Mouse (Mus musculus) testis, adult 2 months (tissue): ENCODE measurements around the gene Nfe2l3. TPM values are rescaled to one million over a fixed set of nuclear protein-coding genes. Genes with fewer than 3 reads are reported as not detected.
"Not testable (repeated sequence)": the region's sequence is repeated elsewhere in the genome, so short reads cannot be mapped to it uniquely, and the experiment has no call there.

Source experiments
- H3K27ac ChIP-seq: fragments of 200-500 bp; 2 replicates; pipeline ENCODE4 v1.5.1; 2012; ENCODE audit warnings: low read depth, low read length; ENCODE audit not compliant: control insufficient read depth, insufficient read depth
- H3K27me3 ChIP-seq: fragments of 200-500 bp; 2 replicates; pipeline ENCODE4 v1.6.1; 2012; ENCODE audit warnings: mild to moderate bottlenecking, low read length, moderate library complexity; ENCODE audit not compliant: control insufficient read depth, insufficient read depth
- H3K36me3 ChIP-seq: fragments of 200-500 bp; 2 replicates; pipeline ENCODE4 v1.6.1; 2012; ENCODE audit warnings: mild to moderate bottlenecking, low read length; ENCODE audit not compliant: control insufficient read depth, insufficient read depth
- H3K4me1 ChIP-seq: fragments of 200-500 bp; 2 replicates; pipeline ENCODE4 v1.6.1; 2012; ENCODE audit warnings: low read length; ENCODE audit not compliant: control insufficient read depth, insufficient read depth
- H3K4me3 ChIP-seq: fragments of 200-500 bp; 2 replicates; pipeline ENCODE4 v1.5.1; 2012; ENCODE audit warnings: low read depth, mild to moderate bottlenecking, low read length, moderate library complexity, mixed read lengths; ENCODE audit not compliant: control insufficient read depth
- CTCF ChIP-seq: fragments of 200-500 bp; IDR thresholded peaks from 2 replicates; pipeline ENCODE4 v1.5.1; 2012; ENCODE audit warnings: low read depth, mild to moderate bottlenecking, inconsistent platforms, low read length, moderate library complexity; ENCODE audit not compliant: control insufficient read depth, insufficient read depth, insufficient replicate concordance
- POLR2A ChIP-seq: fragments of 200-500 bp; IDR thresholded peaks from 2 replicates; pipeline ENCODE4 v1.6.1; 2012; ENCODE audit warnings: low read depth, mild to moderate bottlenecking, inconsistent platforms, low read length, moderate library complexity; ENCODE audit not compliant: control insufficient read depth
- polyA plus RNA-seq: library from polyadenylated mRNA; depleted of rRNA; stranded (reverse); fragments of >200 nt; gene quantifications from 2 replicates; pipeline ENCODE4 v1.2.3, GENCODE M21; 2012

The Nfe2l3 gene
- polyA plus RNA-seq, 1 experiment = 1.1 TPM

- no peak overlapping the region for H3K27ac ChIP-seq
- no peak for TF ChIP-seq CTCF
- no peak for TF ChIP-seq POLR2A
- peaks cover 3% of the 10 kb centered on the region for H3K36me3 ChIP-seq
- no peaks in the 10 kb centered on the region for H3K27me3 ChIP-seq
- H3K4me3 ChIP-seq = no peak overlapping the region
- peaks cover 2% of the 10 kb centered on the region; the same call in 1 of the 2 replicates for H3K4me1 ChIP-seq
Measured at GRCm38 (mm10) chr6:51471782-51472181, 39.3 kb downstream of the Nfe2l3 start.

DNA sequence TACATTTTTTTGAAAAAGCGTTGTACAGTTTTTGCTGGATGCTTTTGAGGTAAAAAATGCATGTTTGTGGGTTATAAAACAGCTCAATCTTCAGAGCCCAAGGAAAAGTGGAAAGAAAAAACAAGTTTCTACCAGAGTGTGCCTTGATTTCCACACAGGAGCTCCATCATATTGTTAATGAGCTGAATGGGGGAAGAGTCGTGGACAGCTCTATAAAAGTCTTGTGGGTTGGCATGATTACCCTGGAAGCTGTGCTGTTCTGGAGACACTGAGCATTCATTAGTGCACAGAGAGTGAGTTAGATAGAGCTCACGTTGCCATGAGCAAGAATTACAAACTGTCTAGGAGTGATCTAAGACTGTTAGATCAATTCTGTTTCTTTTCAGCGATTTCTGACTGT is 39.7 kb downstream of the Nfe2l3 start:
- Histone ChIP-seq H3K4me3 (no peak overlapping the region), H3K27ac (no peak overlapping the region), H3K4me1 (peaks cover 2% of the 10 kb centered on the region; the same call in 1 of the 2 replicates), H3K27me3 (no peaks in the 10 kb centered on the region), H3K36me3 (peaks cover 3% of the 10 kb centered on the region)
- no peak for TF ChIP-seq CTCF
- TF ChIP-seq POLR2A = no peak

DNA sequence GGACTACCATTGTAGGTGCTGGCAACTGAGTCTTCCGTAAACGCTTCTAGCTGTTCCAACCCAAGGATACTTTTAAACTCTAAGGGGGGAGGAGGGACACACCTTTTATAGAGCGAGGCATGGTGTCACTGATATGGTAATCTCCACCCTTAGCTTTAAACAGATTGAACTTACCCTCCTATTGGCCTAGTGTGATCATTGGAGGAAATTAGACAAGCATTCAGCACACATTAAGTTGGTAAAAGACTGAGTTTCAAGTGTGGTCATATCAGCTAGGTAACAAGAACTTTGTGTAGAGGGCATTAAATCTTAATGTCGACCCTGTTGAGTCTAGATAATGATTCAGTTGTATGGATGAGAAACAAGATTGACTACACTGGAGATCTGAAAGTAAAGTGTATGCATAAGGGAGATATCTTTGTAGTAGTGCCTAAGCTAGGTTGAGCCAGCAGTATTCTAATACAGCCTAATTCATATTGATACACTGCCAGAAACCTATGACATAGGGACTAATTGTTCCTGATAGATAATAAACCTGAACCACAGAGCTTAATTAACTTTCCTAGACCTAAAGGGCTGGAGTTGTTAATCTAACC is 46.8 kb downstream of the Nfe2l3 start:
- no peak overlapping the region for H3K27ac ChIP-seq
- no peak for TF ChIP-seq POLR2A
- no peak for TF ChIP-seq CTCF
- no peaks in the 10 kb centered on the region; the same call in 1 of the 2 replicates for H3K36me3 ChIP-seq
- H3K27me3 ChIP-seq = no peaks in the 10 kb centered on the region
- H3K4me1 ChIP-seq = no peaks in the 10 kb centered on the region
- no peak overlapping the region for H3K4me3 ChIP-seq

DNA sequence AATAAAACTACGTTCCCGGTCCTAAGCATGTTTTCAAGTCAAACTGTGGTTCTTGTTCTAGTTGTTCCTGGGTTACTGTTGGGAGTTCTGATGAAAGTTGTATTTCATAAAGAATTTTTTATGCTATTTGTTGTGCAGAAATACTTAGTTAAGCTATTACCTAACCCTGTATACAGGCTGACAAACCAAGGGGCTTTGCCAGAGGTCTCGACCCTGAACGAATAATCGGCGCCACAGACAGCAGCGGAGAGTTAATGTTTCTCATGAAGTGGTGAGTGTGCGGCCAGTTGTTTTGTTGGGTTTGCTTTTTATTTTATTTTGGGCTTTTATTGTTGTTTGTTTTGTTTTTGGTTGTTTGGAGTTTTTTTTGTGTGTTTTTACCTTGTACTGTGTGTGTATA is 49.1 kb downstream of the Nfe2l3 start:
- no peaks in the 10 kb centered on the region for H3K4me1 ChIP-seq
- H3K4me3 ChIP-seq = no peak overlapping the region
- TF ChIP-seq CTCF (no peak), POLR2A (no peak)
- H3K27me3 ChIP-seq = no peaks in the 10 kb centered on the region
- H3K36me3 ChIP-seq = no peaks in the 10 kb centered on the region; the same call in 1 of the 2 replicates
- H3K27ac ChIP-seq = no peak overlapping the region

- no peak for TF ChIP-seq CTCF
- TF ChIP-seq POLR2A = no peak
- H3K27ac ChIP-seq = no peak overlapping the region
- H3K4me1 ChIP-seq = no peaks in the 10 kb centered on the region
- H3K4me3 ChIP-seq = no peak overlapping the region
- no peaks in the 10 kb centered on the region for H3K27me3 ChIP-seq
- no peaks in the 10 kb centered on the region; the same call in 1 of the 2 replicates for H3K36me3 ChIP-seq
Measured at GRCm38 (mm10) chr6:51483861-51484260, 51.4 kb downstream of the Nfe2l3 start.

- H3K27ac ChIP-seq, H3K4me1 ChIP-seq, H3K36me3 ChIP-seq, H3K4me3 ChIP-seq, H3K27me3 ChIP-seq: not testable (repeated sequence)
Measured at GRCm38 (mm10) chr6:51484556-51484955, 52.1 kb downstream of the Nfe2l3 start.

- no peaks in the 10 kb centered on the region for H3K4me1 ChIP-seq
- no peaks in the 10 kb centered on the region for H3K27me3 ChIP-seq
- no peak for TF ChIP-seq POLR2A
- H3K27ac ChIP-seq = no peak overlapping the region
- no peak overlapping the region for H3K4me3 ChIP-seq
- H3K36me3 ChIP-seq = no peaks in the 10 kb centered on the region
Measured at GRCm38 (mm10) chr6:51485646-51486045, 53.2 kb downstream of the Nfe2l3 start.
